Mouse (Mus musculus) large intestine, adult 2 months (tissue): ENCODE measurements at regions not wholly inside any gene's neighbourhood (a gene's known extent, or its start where the extent isn't known, plus 50 kb on each side); places are given as distances from the start of the nearest gene placed in this dataset.

Experiments used
- DNase-seq: peaks from one replicate; pipeline ENCODE4 v3.0.0-alpha.2; 2012; ENCODE audit warnings: low read depth, low spot score
- WGBS: fragments of 180-500 bp; shearing (Covaris S2); methylation state at CpG from one replicate; pipeline ENCODE4 v1.1.7; 2018; 5-methylcytosine and 5-hydroxymethylcytosine counted together

DNA sequence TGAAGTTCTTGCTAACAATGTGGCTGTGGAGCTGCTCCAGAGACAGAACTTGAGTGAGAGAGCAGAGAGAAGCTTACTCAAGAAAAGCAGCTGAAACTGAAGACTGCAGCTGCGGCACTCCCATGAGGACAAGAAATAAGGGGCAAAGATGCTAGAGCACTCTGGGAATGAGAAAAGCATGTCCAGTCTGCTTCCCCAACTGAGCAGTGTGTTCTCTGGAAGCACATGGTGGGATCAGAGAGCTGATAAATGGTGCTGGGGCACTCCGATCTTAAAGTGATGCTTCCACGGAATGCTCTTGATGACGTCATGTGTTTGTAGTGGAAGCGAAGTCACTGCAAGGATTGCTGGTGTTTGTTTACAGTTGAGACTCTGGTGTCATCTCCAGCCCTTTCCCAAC, 186.1 kb upstream of the Phactr1 start:
- DNase-seq, result no peak
- 70% methylated on average over 5 of the region's 5 CpGs for WGBS

DNA sequence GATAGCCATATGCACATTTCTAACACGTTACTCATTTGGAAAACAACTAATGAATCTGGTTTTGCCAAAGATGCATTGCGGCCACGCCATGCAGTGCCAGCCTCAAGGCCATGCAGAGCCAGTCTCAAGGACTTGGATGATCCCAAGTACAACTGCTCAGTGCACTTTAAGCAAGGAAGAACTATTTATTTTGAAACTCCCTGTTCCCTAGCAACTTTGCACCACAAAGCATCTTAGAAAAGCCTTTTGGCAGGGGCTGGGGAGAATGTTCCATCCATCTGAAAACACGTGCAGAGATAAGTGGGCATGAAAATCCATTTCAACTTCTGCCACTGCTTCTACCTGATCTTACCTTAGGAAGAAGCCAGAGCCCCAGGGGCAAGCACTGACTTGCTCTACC, 182.1 kb upstream of the Phactr1 start:
- no peak for DNase-seq
- WGBS, result 66% methylated on average over 4 of the region's 4 CpGs

DNA sequence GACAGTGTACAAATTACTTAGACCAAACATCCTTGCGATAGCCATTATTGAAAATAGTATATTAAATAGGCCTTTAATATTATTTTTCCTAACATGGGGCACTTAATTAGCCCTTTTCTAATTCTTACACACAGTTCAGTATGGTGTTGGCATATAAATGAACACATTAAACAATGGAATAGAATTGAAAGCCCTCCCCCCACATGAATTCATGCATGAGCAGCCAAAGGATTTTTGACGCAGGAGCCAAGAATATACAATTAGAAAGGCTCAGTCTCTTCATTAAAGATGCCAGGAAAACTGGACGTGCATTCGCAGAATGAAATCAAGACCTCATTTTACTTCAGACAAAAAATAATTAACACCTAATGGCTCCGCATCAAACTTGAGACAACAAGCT, 172.9 kb upstream of the Phactr1 start:
- WGBS, result 92% methylated on average over 5 of the region's 5 CpGs

DNA sequence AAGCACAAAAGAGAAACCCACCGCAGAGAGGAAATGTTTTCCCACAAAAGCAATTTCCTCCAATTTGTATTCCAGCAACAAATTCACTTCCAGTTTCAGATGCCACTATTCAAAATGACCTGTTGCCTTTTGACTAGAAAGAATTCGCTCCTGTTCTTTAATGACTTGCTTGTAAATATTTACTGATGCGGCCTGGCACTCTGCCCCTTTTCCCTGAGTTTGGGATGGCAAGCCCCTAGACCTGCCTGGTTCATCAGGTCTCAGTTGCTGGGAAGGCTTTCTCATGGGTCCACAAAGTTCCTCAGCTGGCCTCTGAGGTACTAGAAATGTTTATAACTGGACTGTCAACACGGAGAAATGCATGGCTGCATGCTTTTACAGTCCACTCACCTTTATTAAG, 161.7 kb upstream of the Phactr1 start:
- no peak for DNase-seq
- WGBS, result 48% methylated on average over 4 of the region's 4 CpGs

More for the DNA sequence above, 172.9 kb upstream of the Phactr1 start:
- no peak for DNase-seq

DNA sequence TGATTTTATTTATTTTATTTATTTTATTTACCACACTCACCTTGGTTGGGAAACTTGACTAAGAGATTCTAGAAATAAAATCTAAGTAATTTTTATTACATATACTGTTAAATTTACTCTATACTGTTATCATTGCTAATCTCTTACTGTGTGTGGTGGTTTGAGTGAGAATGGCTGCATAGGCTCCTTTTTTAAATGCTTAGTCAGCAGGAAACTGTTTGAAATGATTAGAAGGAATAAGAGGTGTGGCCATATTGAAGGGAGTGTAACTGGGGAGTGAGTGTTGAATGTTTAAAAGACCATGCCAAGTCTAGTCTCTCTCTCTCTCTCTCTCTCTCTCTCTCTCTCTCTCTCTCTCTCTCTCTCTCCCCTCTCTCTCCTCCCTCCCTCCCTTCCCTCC, 157.9 kb upstream of the Phactr1 start:
- no peak for DNase-seq

DNA sequence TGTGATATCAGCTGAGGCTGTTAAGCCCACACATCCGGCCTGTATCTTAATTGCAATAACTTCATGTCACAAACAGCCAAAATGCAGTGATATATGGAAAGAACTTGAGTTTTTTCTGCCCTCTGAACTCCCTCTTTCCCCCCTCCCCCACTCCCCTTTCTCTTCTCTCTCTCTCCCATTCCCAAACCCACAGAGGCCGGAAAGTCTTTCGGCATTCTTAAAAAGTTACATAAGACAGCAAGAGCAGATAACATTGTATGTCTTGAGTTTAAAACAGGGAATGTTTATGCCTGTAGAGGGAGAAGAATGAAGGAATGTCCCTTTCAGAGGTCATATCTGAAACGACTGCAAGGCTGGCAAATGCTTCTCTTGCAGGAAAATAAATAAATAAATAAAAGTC, 154.3 kb upstream of the Phactr1 start:
- DNase-seq, result no peak
- 56% methylated on average over 4 of the region's 4 CpGs for WGBS

DNA sequence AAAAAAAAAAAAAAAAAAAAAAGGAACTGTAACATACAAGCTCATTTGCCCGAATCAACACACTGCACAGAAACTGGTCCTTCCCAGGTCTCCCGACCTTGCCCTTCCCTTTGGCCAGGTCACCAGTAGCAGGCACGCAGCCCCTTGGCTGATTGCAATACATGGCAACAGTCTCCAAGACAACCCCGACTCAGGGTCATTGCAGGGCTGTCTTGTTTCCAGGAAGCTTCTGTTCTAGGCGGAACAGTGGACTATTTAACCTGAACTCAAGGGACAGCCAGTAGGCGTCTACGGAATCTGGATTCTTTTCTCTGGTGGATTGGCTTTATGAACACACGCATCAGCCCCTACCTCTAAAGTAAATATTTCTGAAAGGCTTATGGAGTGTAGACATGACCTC, 153.5 kb upstream of the Phactr1 start:
- WGBS, result 24% methylated on average over 8 of the region's 8 CpGs
- DNase-seq, result peak; percentile 40

DNA sequence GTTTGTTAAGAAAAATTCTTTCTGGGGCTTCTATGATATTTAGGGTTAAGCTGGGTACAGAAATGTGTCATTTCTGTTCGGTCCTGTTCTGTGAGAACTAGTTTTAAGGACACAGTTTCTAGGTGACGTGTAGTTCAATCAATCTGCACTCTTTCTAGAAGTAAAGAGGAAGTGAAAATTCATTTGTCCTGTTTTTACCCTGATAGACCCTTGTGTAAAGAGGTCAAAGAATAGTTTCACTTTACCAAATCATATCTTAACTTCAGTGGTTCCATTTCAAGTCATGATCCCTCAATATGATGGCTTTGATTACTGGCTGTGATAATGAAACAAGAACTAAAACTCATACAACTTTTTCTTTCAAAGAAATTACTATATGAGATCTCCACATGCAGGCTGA, 152.3 kb upstream of the Phactr1 start:
- no peak for DNase-seq
- WGBS, result 87% methylated on average over 2 of the region's 2 CpGs

DNA sequence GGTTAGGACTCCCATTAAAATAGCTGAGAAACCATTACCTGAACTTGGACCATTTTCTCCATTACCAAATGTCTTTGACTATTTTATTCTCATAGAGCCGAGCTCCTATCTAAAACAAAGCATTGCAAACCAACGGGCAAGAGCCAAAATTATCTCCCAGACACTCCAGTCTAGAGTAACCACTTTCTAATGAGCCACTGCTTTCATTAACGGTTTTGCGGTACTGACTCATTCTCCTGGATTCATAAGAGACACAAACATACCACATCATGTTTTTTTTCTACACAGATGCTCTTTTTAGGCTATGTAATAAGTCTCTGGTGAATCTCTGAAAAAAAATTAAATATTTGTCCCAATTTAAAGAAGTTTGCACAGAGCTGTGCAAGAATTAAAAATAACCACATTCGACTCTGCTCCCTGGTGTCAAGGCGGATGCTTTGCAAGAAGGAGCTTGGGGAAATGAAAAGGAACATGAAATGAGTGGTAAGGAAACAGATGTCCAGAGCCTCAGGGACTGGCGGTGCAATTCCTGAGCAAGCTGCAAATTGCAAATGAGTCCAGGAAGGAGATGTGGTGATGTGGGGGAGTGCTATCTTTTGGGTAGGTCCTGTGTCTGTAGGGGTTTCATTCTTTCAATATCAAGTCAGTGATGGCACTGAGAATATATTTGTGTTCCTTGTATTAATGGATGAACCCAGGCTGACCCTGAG, 143.8 kb upstream of the Phactr1 start:
- no peak for DNase-seq
- 69% methylated on average over 7 of the region's 7 CpGs for WGBS

DNA sequence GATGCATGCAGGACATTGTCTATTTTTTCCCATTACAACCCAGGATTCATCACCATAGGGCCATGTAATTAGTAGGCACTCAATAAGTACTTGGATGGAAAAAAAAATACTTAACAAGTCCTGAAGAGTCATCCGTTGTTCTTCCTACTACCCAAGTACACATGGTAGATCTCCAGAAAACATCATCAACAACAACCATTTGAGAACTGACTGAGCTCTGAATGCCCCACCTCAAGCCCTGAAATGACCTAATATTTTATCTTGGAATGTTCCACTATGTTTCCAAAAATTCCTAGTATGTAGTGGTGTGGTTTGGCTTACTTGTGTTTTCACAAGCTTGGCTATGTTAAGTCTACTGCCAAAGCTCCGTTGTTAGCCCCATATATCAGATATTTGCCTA, 142.4 kb upstream of the Phactr1 start:
- DNase-seq, result no peak
- 78% methylated on average over 2 of the region's 2 CpGs for WGBS

DNA sequence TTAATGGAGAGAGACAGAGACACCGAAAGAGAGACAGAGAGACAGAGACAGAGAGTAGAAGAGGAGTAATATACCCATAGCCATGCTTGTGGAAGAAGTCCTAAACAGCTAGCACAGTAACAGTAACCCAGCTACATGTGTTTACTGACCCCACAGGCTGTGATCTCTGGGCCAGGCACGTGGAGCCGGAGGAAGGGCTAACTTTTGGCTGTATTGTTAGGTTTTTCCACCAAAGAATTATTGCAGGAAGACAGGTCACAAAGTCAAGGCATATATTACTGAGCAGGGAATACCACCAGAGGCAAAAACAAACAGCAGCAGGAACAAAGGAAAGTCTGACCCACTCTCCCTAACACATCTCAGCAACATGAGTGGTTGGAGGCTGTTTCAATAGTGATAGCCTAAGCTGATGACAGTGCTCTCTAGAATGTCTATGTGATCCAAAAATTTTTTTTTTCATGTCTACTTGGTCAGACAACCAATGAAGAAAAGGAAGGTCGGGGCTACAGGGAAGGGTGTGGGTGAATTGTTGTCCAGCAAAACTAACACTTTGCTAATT, 135.8 kb upstream of the Phactr1 start:
- 62% methylated on average over 4 of the region's 4 CpGs for WGBS

DNA sequence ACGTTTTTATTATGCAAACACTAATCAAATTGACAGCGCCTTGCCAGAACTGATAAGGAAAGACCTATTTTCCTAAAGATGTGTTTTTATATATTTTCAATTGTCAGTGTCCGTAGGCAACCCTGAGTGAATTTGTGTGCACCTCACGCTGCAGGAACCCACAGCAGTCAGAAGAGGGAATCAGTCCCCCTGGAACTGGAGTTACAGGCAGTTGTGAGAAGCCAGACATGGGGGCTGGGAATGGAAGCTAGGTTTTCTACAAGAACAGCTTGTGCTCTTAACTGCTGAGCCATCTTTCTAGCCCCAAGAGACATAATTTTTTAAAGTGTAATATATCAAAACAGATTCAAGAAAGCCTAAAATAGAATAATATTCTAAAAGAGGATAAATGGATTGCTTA, 134.0 kb upstream of the Phactr1 start:
- no peak for DNase-seq
- WGBS, result 24% methylated on average over 4 of the region's 4 CpGs

More for the DNA sequence above, 135.8 kb upstream of the Phactr1 start:
- DNase-seq, result no peak

DNA sequence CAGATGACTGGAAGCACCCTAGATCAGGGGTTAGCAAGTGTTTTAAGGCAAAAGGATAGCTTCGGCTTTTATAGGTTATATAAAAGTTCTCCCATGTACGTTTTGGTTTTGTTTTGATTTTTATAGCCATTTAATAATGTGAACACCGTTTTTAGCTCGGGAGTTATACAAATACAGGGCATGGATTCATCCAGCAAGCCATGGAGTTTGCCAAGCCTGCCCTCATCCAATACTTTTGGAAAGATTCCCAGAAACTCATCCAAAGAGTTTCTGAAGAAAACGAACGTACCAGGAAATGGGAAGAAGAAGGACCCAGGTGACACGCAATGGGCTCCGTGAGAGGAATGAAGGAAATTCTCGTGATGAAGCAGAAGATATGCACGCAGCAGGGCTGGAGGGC, 133.6 kb upstream of the Phactr1 start:
- WGBS, result 27% methylated on average over 10 of the region's 10 CpGs
- DNase-seq, result no peak

DNA sequence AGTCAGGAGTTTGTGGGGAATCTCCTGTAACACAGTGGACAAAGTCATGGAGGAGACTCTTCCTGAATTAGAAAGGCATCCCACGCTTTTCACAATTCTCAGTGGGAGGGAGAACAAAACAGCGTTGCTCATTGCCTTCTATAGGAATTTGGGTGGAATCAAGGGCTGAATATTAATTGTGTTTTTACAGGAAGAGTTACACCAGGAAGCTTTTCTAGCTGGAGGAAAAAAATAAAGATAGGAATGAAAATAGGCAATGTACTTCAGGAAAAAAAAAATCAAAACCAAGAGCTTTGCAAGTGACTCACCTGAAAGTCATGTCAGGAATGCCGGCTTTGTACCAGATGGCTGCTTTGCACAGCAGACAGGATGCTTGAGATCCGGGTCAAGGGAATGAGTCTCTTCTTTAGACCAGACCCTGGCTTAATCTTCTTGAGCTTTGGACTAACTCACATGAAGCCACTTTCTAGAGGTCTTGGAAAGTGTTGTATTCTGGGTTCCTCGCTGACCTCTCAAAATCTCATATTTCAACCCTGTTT, 131.3 kb upstream of the Phactr1 start:
- 73% methylated on average over 5 of the region's 5 CpGs for WGBS
- no peak for DNase-seq

DNA sequence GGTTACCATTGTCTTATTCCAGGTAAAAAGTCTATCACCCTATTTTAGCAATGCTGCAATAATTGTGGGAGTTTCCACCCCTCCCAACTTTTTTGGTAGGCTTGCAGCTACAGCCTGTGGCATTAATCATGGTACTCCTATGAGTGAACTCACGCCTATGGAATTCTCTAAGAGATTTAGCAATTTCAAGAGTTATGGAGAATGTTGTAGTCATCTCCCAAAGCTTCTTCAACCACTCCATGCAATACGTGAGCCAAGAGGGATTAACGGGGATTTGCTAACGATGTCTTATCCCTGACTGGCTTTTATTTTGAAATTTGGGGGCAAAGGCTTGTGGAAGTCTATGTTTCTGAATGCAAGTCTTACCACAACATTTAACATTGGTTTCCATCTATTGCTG, 125.5 kb upstream of the Phactr1 start:
- WGBS, result 80% methylated on average over 4 of the region's 4 CpGs
- no peak for DNase-seq

DNA sequence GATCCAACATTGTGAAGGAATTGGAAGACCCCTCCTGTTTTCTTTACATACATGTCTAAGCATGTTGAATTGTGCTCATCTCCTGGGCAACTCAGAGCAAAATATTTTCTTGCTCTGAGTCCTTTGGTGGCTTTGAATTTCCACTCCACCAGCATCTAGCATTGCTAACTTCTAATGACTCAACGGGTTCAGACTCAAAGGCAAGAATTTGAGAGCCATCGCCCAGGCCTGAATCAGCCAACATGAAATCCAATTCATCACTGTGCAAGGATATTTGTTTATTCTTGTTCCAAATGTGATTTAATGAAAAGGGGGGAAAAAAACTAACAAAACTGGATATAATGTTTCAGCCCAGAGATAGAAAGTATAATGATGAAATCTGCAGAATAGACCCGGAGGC, 121.9 kb upstream of the Phactr1 start:
- DNase-seq, result no peak
- WGBS, result 82% methylated on average over 3 of the region's 3 CpGs

DNA sequence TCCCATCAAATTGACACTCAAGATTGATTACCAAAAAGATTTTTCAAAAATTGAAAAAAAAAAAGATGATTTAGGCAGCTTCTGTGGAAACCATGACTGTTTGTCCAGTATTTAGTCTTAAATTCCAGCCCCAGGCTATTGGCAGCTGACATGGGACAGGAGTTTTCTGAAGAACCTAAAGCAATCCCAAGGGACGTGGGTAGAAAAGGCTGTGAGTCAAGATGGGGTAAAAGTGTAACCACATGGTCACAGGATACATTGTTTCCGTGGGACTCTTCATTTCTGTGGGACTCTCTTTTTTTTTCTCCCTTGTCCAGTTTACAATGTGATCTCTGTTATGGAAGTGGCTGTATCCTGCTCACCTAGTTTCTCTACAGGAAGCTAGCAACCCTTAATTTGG, 119.0 kb upstream of the Phactr1 start:
- WGBS, result 82% methylated on average over 2 of the region's 2 CpGs
- no peak for DNase-seq

DNA sequence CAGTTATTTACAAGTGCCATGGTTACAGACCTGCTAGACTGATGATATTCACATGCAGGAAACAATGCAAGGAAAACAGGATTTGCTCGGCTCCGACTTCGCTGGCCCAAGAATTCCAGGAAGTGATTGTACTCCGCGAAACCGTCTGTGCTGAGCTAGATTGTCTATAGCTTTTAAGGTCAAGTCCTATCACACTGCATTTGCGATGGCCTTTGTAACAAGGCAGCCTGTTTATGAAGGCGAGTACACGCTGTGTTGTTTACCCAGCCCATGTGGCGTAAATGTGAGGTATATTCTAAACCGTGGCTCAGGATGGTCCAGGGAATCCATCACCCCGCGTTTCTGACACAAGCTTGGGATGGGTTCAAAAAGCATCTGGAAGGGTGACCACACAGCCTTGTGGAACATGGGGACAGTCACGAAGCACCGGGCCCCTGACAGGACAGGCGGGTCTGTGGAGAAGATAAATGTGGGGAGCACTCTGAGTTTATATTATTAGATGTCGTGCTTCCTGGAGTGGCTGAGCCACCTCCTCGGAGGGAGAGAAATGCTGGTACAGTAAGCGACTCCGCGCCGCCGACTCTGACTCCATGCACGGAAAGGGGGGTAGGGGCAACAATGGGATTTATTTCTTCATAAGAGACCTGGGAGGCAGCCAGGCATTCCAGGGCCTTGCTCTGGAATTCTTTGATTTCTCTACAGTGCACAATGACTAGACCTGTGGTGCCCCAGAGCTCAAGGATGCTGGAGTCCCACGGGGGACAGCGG, 114.9 kb upstream of the Phactr1 start:
- DNase-seq, result no peak
- WGBS, result 62% methylated on average over 26 of the region's 26 CpGs

DNA sequence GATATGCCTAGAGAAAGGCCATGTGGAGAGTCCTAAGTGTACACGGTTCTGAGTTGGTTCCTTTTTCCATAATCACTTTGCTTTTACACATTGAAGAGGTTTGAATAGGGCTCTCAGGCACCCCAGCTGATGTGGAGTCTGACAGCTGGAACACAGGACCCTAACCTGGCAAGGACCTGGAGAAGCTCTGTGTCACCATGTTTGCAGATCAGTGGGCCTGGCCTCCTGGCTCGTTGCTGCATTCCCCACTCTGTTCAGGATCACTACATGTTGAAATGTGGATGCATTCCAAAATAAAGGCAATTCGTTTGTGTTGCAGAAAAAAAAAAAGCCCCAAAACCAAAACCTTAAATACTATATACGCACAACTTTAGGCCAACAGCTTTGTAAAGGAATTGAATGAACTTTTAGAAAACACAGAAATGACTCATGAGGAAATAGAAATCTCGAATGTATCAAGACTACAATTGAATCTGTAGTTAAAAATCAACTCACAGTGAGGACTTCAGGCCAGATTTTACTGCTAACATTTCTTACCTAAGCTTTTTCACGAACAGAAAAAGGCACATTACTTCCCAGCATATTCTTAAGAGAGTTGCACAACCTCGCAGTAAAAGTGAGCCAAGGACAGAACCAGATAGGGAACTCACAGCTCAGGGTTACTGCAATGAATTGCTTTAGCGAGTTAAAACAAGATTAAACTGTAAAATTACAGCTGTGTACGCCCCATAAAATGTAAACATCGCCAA, 109.6 kb upstream of the Phactr1 start:
- peak; percentile 42 for DNase-seq
- 24% methylated on average over 10 of the region's 10 CpGs for WGBS

DNA sequence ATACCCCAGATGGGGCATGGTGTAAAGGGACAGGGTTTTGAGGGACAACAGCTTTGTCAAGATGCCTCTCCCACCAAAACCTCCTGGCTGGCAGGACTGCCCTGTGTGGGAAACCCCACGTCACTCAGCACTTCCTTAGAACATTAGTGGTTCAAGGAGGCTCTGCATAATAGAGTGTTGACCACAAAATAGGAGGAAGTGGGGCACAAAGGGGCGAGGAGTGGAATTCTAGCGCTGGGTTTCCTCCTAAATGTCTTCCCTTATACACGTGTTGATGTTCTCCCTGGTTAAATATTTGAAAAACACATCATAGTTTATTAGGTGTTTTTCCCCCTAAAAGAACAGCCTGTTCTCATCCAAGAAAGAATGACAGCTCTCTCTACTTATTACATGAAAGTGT, 106.2 kb upstream of the Phactr1 start:
- no peak for DNase-seq

More for the DNA sequence above, 106.2 kb upstream of the Phactr1 start:
- 43% methylated on average over 4 of the region's 4 CpGs for WGBS
